Mouse (Mus musculus): Measurements from ENCODE around the gene Wfdc13. TPM values are rescaled to one million over a fixed set of nuclear protein-coding genes. Genes with fewer than 3 reads are reported as not detected.
A peak's percentile ranks its signal among the peaks of the same experiment; 100 is the strongest.
"Not testable (repeated sequence)": the region's sequence is repeated elsewhere in the genome, so short reads cannot be mapped to it uniquely, and the experiment has no call there.

Wfdc13 gene
- polyA plus RNA-seq, 1 experiment from 2014 or later: not detected

- H3K27ac ChIP-seq (ENCODE audit: low read depth, low read length): no peak overlapping the region
- no peak overlapping the region for H3K4me3 ChIP-seq (ENCODE audit: low read depth, low read length)
- H3K4me1 ChIP-seq (replicated peaks; ENCODE audit: control insufficient read depth, insufficient read depth, low read length): no peaks in the 10 kb centered on the region
- H3K27me3 ChIP-seq (ENCODE audit: control insufficient read depth, insufficient read depth, low read length): no peaks in the 10 kb centered on the region
- whole genome bisulfite sequencing: 88% methylated on average over 5 of the region's 5 CpGs
- no peaks in the 10 kb centered on the region for H3K36me3 ChIP-seq (ENCODE audit: control insufficient read depth, insufficient read depth, low read length)
- ATAC-seq (ENCODE audit: low FRiP score) (no peak), DNase-seq (ENCODE audit: low spot score) (no peak)
- no peaks in the 10 kb centered on the region for H3K9me3 ChIP-seq (ENCODE audit: control insufficient read depth, low read length)
- no peak overlapping the region for H3K4me2 ChIP-seq (replicated peaks; ENCODE audit: low read depth, low read length)
- H3K9ac ChIP-seq (ENCODE audit: low read depth, low read length): no peak overlapping the region
These were observed 16.9 kb downstream of the Wfdc13 start for GRCm38 (mm10) chr2:164701761-164702160.

GRCm38 (mm10) chr2:164704235-164704634, 19.3 kb downstream of the Wfdc13 start:
- H3K4me2 ChIP-seq (replicated peaks; ENCODE audit: low read depth, low read length): no peak overlapping the region
- no peak overlapping the region for H3K9ac ChIP-seq (ENCODE audit: low read depth, low read length)
- no peak for DNase-seq (ENCODE audit: low spot score)
- no peaks in the 10 kb centered on the region for H3K27me3 ChIP-seq (ENCODE audit: control insufficient read depth, insufficient read depth, low read length)
- no peak overlapping the region for H3K4me3 ChIP-seq (ENCODE audit: low read depth, low read length)
- no peak for ATAC-seq (ENCODE audit: low FRiP score)
- no peaks in the 10 kb centered on the region for H3K9me3 ChIP-seq (ENCODE audit: control insufficient read depth, low read length)
- H3K36me3 ChIP-seq (ENCODE audit: control insufficient read depth, insufficient read depth, low read length): no peaks in the 10 kb centered on the region
- H3K27ac ChIP-seq (ENCODE audit: low read depth, low read length): no peak overlapping the region
- WGBS: 86% methylated on average over 5 of the region's 5 CpGs
- H3K4me1 ChIP-seq (replicated peaks; ENCODE audit: control insufficient read depth, insufficient read depth, low read length): no peaks in the 10 kb centered on the region

GRCm38 (mm10) chr2:164705328-164705727, 20.4 kb downstream of the Wfdc13 start:
- no peaks in the 10 kb centered on the region for H3K27me3 ChIP-seq (ENCODE audit: control insufficient read depth, insufficient read depth, low read length)
- ATAC-seq (ENCODE audit: low FRiP score) (no peak), DNase-seq (ENCODE audit: low spot score) (no peak)
- H3K4me2 ChIP-seq (replicated peaks; ENCODE audit: low read depth, low read length): no peak overlapping the region
- no peak overlapping the region for H3K9ac ChIP-seq (ENCODE audit: low read depth, low read length)
- H3K27ac ChIP-seq (ENCODE audit: low read depth, low read length): no peak overlapping the region
- H3K4me1 ChIP-seq (replicated peaks; ENCODE audit: control insufficient read depth, insufficient read depth, low read length): no peaks in the 10 kb centered on the region
- no peaks in the 10 kb centered on the region for H3K9me3 ChIP-seq (ENCODE audit: control insufficient read depth, low read length)
- 87% methylated on average over 6 of the region's 6 CpGs for WGBS
- H3K4me3 ChIP-seq (ENCODE audit: low read depth, low read length): no peak overlapping the region
- no peaks in the 10 kb centered on the region for H3K36me3 ChIP-seq (ENCODE audit: control insufficient read depth, insufficient read depth, low read length)

- Histone ChIP-seq H3K36me3 (ENCODE audit: control insufficient read depth, insufficient read depth, low read length) (no peaks in the 10 kb centered on the region), H3K4me3 (ENCODE audit: low read depth, low read length) (no peak overlapping the region), H3K27me3 (ENCODE audit: control insufficient read depth, insufficient read depth, low read length) (no peaks in the 10 kb centered on the region), H3K9ac (ENCODE audit: low read depth, low read length) (no peak overlapping the region), H3K4me1 (replicated peaks; ENCODE audit: control insufficient read depth, insufficient read depth, low read length) (no peaks in the 10 kb centered on the region), H3K27ac (ENCODE audit: low read depth, low read length) (no peak overlapping the region), H3K4me2 (replicated peaks; ENCODE audit: low read depth, low read length) (no peak overlapping the region), H3K9me3 (ENCODE audit: control insufficient read depth, low read length) (no peaks in the 10 kb centered on the region)
- 90% methylated on average over 14 of the region's 14 CpGs for WGBS
- ATAC-seq (ENCODE audit: low FRiP score) (no peak), DNase-seq (ENCODE audit: low spot score) (no peak)
These were observed 21.1 kb downstream of the Wfdc13 start for GRCm38 (mm10) chr2:164705991-164706390.

- no peak within 1 kb of the TSS for H3K9ac ChIP-seq (ENCODE audit: low read depth, low read length)
- H3K9me3 ChIP-seq (ENCODE audit: control insufficient read depth, low read length): no peaks in the 10 kb centered on the region
- DNase-seq (ENCODE audit: low spot score) (no peak), ATAC-seq (ENCODE audit: low FRiP score) (no peak)
- 79% methylated on average over 6 of the region's 6 CpGs for WGBS
- no peak within 1 kb of the TSS for H3K27ac ChIP-seq (ENCODE audit: low read depth, low read length)
- no peaks in the 10 kb centered on the region for H3K27me3 ChIP-seq (ENCODE audit: control insufficient read depth, insufficient read depth, low read length)
- H3K36me3 ChIP-seq (ENCODE audit: control insufficient read depth, insufficient read depth, low read length): no peaks in the 10 kb centered on the region
- H3K4me1 ChIP-seq (replicated peaks; ENCODE audit: control insufficient read depth, insufficient read depth, low read length): no peaks in the 10 kb centered on the region
- no peak within 1 kb of the TSS for H3K4me3 ChIP-seq (ENCODE audit: low read depth, low read length)
- H3K4me2 ChIP-seq (replicated peaks; ENCODE audit: low read depth, low read length): no peak within 1 kb of the TSS
These were observed 30.1 kb downstream of the Wfdc13 start, which contains the start of gene Spint5 for GRCm38 (mm10) chr2:164715005-164715404. Gene Spint5 (plus strand): TSS chr2:164715305.

- not testable (repeated sequence) for DNase-seq (ENCODE audit: low spot score); H3K27me3 ChIP-seq (ENCODE audit: control insufficient read depth, insufficient read depth, low read length); H3K4me3 ChIP-seq (ENCODE audit: low read depth, low read length); H3K27ac ChIP-seq (ENCODE audit: low read depth, low read length); ATAC-seq (ENCODE audit: low FRiP score); H3K36me3 ChIP-seq (ENCODE audit: control insufficient read depth, insufficient read depth, low read length); H3K4me1 ChIP-seq (replicated peaks; ENCODE audit: control insufficient read depth, insufficient read depth, low read length); H3K9ac ChIP-seq (ENCODE audit: low read depth, low read length); H3K9me3 ChIP-seq (ENCODE audit: control insufficient read depth, low read length); H3K4me2 ChIP-seq (replicated peaks; ENCODE audit: low read depth, low read length)
- WGBS: 87% methylated on average over 21 of the region's 23 CpGs
These were observed 31.4 kb downstream of the Wfdc13 start for GRCm38 (mm10) chr2:164716194-164716786.

- H3K4me2 ChIP-seq (replicated peaks; ENCODE audit: low read depth, low read length): no peak overlapping the region
- H3K4me3 ChIP-seq (ENCODE audit: low read depth, low read length): no peak overlapping the region
- no peak overlapping the region for H3K9ac ChIP-seq (ENCODE audit: low read depth, low read length)
- no peaks in the 10 kb centered on the region for H3K4me1 ChIP-seq (replicated peaks; ENCODE audit: control insufficient read depth, insufficient read depth, low read length)
- no peak for DNase-seq (ENCODE audit: low spot score)
- no peaks in the 10 kb centered on the region for H3K27me3 ChIP-seq (ENCODE audit: control insufficient read depth, insufficient read depth, low read length)
- no peak overlapping the region for H3K27ac ChIP-seq (ENCODE audit: low read depth, low read length)
- H3K9me3 ChIP-seq (ENCODE audit: control insufficient read depth, low read length): no peaks in the 10 kb centered on the region
- H3K36me3 ChIP-seq (ENCODE audit: control insufficient read depth, insufficient read depth, low read length): no peaks in the 10 kb centered on the region
- no peak for ATAC-seq (ENCODE audit: low FRiP score)
- WGBS: 64% methylated on average over 4 of the region's 4 CpGs
These were observed 38.4 kb downstream of the Wfdc13 start for GRCm38 (mm10) chr2:164723276-164723675.

GRCm38 (mm10) chr2:164725895-164726619, 41.1 kb downstream of the Wfdc13 start:
- no peak overlapping the region for H3K4me3 ChIP-seq (ENCODE audit: low read depth, low read length)
- no peaks in the 10 kb centered on the region for H3K36me3 ChIP-seq (ENCODE audit: control insufficient read depth, insufficient read depth, low read length)
- no peaks in the 10 kb centered on the region for H3K27me3 ChIP-seq (ENCODE audit: control insufficient read depth, insufficient read depth, low read length)
- DNase-seq (ENCODE audit: low spot score): peak; percentile 86
- no peak overlapping the region for H3K27ac ChIP-seq (ENCODE audit: low read depth, low read length)
- H3K9me3 ChIP-seq (ENCODE audit: control insufficient read depth, low read length): no peaks in the 10 kb centered on the region
- no peak for ATAC-seq (ENCODE audit: low FRiP score)
- no peak overlapping the region for H3K4me2 ChIP-seq (replicated peaks; ENCODE audit: low read depth, low read length)
- no peak overlapping the region for H3K9ac ChIP-seq (ENCODE audit: low read depth, low read length)
- 28% methylated on average over 6 of the region's 6 CpGs for WGBS
- H3K4me1 ChIP-seq (replicated peaks; ENCODE audit: control insufficient read depth, insufficient read depth, low read length): no peaks in the 10 kb centered on the region

- DNase-seq (ENCODE audit: low spot score) (no peak), ATAC-seq (ENCODE audit: low FRiP score) (no peak)
- Histone ChIP-seq H3K4me1 (replicated peaks; ENCODE audit: control insufficient read depth, insufficient read depth, low read length) (no peaks in the 10 kb centered on the region), H3K36me3 (ENCODE audit: control insufficient read depth, insufficient read depth, low read length) (no peaks in the 10 kb centered on the region), H3K27me3 (ENCODE audit: control insufficient read depth, insufficient read depth, low read length) (no peaks in the 10 kb centered on the region), H3K4me2 (replicated peaks; ENCODE audit: low read depth, low read length) (no peak overlapping the region), H3K9me3 (ENCODE audit: control insufficient read depth, low read length) (no peaks in the 10 kb centered on the region), H3K4me3 (ENCODE audit: low read depth, low read length) (no peak overlapping the region), H3K27ac (ENCODE audit: low read depth, low read length) (no peak overlapping the region), H3K9ac (ENCODE audit: low read depth, low read length) (no peak overlapping the region)
- 79% methylated on average over 5 of the region's 5 CpGs for WGBS
These were observed 46.8 kb downstream of the Wfdc13 start for GRCm38 (mm10) chr2:164731719-164732118.
